Mouse (Mus musculus): ENCODE data around the gene Ppp4r3b. TPM values are rescaled to one million over a fixed set of nuclear protein-coding genes. Genes with fewer than 3 reads are reported as not detected.

Ppp4r3b gene
- polyA plus RNA-seq (2015; fragmentation: Nextera tagmentation; extraction: Ambion mirVana): 46.1 and 55.6 TPM in 2 replicates

GRCm38 (mm10) chr11:29172563-29173124 is at the start of gene Ppp4r3b:
Ppp4r3b (plus strand) TSS chr11:29172890.

GRCm38 (mm10) chr11:29130385-29131355 is 42.0 kb upstream of the Ppp4r3b start, which contains the start of gene Pnpt1:
Pnpt1 (plus strand) TSS chr11:29130744.

GRCm38 (mm10) chr11:29246883-29247650 is 74.4 kb downstream of the Ppp4r3b start, which contains the start of gene Cfap36:
Cfap36 (minus strand) TSS chr11:29247409.

Other genes starting within 250 kb of the Ppp4r3b start
- 28.5 and 30.0 TPM in 2 replicates for gene Pnpt1, start 42.1 kb upstream of the Ppp4r3b start, polyA plus RNA-seq (2015; fragmentation: Nextera tagmentation; extraction: Ambion mirVana)
- gene Cfap36, start 74.5 kb downstream of the Ppp4r3b start, polyA plus RNA-seq (2015; fragmentation: Nextera tagmentation; extraction: Ambion mirVana): 28.4 and 33.6 TPM in 2 replicates
- 11.5 and 14.4 TPM in 2 replicates for gene Ccdc88a, start 200.8 kb downstream of the Ppp4r3b start, polyA plus RNA-seq (2015; fragmentation: Nextera tagmentation; extraction: Ambion mirVana)

Data from spleen, postnatal 0 days (tissue).